Mouse (Mus musculus): ENCODE measurements around the gene Pim2. TPM values are rescaled to one million over a fixed set of nuclear protein-coding genes. Genes with fewer than 3 reads are reported as not detected.

The Pim2 gene
- polyA plus RNA-seq (2012; ENCODE audit: insufficient read depth, insufficient read length, missing spikeins) = 1.7 and 2.0 TPM in 2 replicates

GRCm38 (mm10) chrX:7878007-7878419 lies at the start of gene Pim2:
TSS of gene Pim2 (plus strand) at chrX:7878262.
- no peak within 1 kb of the TSS for H3K27ac ChIP-seq (replicated peaks; ENCODE audit: low read depth, low read length)
- H3K4me3 ChIP-seq (ENCODE audit: insufficient read depth, low read depth, low read length) = peak within 1 kb of the TSS; percentile 62
- H3K4me1 ChIP-seq (ENCODE audit: control insufficient read depth, insufficient read depth, insufficient read length, low read length) = peaks cover 2% of the 10 kb centered on the region; the same call in 1 of the 2 replicates

- Histone ChIP-seq H3K4me3 (ENCODE audit: insufficient read depth, low read depth, low read length) (no peak overlapping the region), H3K4me1 (ENCODE audit: control insufficient read depth, insufficient read depth, insufficient read length, low read length) (no peaks in the 10 kb centered on the region), H3K27ac (replicated peaks; ENCODE audit: low read depth, low read length) (no peak overlapping the region)
Measured at GRCm38 (mm10) chrX:7837146-7837545, 40.9 kb upstream of the Pim2 start.

GRCm38 (mm10) chrX:7840842-7841162 lies 37.3 kb upstream of the Pim2 start:
- H3K27ac ChIP-seq (replicated peaks; ENCODE audit: low read depth, low read length) = peak overlapping the region; percentile 79
- H3K4me1 ChIP-seq (ENCODE audit: control insufficient read depth, insufficient read depth, insufficient read length, low read length) = no peaks in the 10 kb centered on the region
- peak overlapping the region; percentile 45 for H3K4me3 ChIP-seq (ENCODE audit: insufficient read depth, low read depth, low read length)

GRCm38 (mm10) chrX:7841163-7842162 lies 36.6 kb upstream of the Pim2 start, which contains the start of gene Otud5:
TSS of gene Otud5 (plus strand) at chrX:7841364.
- Histone ChIP-seq H3K27ac (replicated peaks; ENCODE audit: low read depth, low read length) (peak within 1 kb of the TSS; percentile 93), H3K4me3 (ENCODE audit: insufficient read depth, low read depth, low read length) (peak within 1 kb of the TSS; percentile 96), H3K4me1 (ENCODE audit: control insufficient read depth, insufficient read depth, insufficient read length, low read length) (no peaks in the 10 kb centered on the region)

GRCm38 (mm10) chrX:7842318-7842717 lies 35.7 kb upstream of the Pim2 start:
- Histone ChIP-seq H3K4me3 (ENCODE audit: insufficient read depth, low read depth, low read length) (peak overlapping the region; percentile 96), H3K27ac (replicated peaks; ENCODE audit: low read depth, low read length) (peak overlapping the region; percentile 93; the same call in 1 of the 2 replicates), H3K4me1 (ENCODE audit: control insufficient read depth, insufficient read depth, insufficient read length, low read length) (no peaks in the 10 kb centered on the region)

- no peak overlapping the region for H3K4me3 ChIP-seq (ENCODE audit: insufficient read depth, low read depth, low read length)
- H3K27ac ChIP-seq (replicated peaks; ENCODE audit: low read depth, low read length) = no peak overlapping the region
- H3K4me1 ChIP-seq (ENCODE audit: control insufficient read depth, insufficient read depth, insufficient read length, low read length) = no peaks in the 10 kb centered on the region
Measured at GRCm38 (mm10) chrX:7847845-7848244, 30.2 kb upstream of the Pim2 start.

GRCm38 (mm10) chrX:7854578-7854977 lies 23.5 kb upstream of the Pim2 start:
- Histone ChIP-seq H3K27ac (replicated peaks; ENCODE audit: low read depth, low read length) (no peak overlapping the region), H3K4me1 (ENCODE audit: control insufficient read depth, insufficient read depth, insufficient read length, low read length) (no peaks in the 10 kb centered on the region), H3K4me3 (ENCODE audit: insufficient read depth, low read depth, low read length) (no peak overlapping the region)

- H3K4me1 ChIP-seq (ENCODE audit: control insufficient read depth, insufficient read depth, insufficient read length, low read length) = no peaks in the 10 kb centered on the region
- no peak overlapping the region for H3K4me3 ChIP-seq (ENCODE audit: insufficient read depth, low read depth, low read length)
- H3K27ac ChIP-seq (replicated peaks; ENCODE audit: low read depth, low read length) = no peak overlapping the region
Measured at GRCm38 (mm10) chrX:7859191-7859753, 18.8 kb upstream of the Pim2 start.

GRCm38 (mm10) chrX:7863181-7863580 lies 14.9 kb upstream of the Pim2 start:
- no peaks in the 10 kb centered on the region for H3K4me1 ChIP-seq (ENCODE audit: control insufficient read depth, insufficient read depth, insufficient read length, low read length)
- H3K4me3 ChIP-seq (ENCODE audit: insufficient read depth, low read depth, low read length) = no peak overlapping the region

GRCm38 (mm10) chrX:7864551-7864950 lies 13.5 kb upstream of the Pim2 start:
- no peaks in the 10 kb centered on the region for H3K4me1 ChIP-seq (ENCODE audit: control insufficient read depth, insufficient read depth, insufficient read length, low read length)
- no peak overlapping the region for H3K4me3 ChIP-seq (ENCODE audit: insufficient read depth, low read depth, low read length)
- no peak overlapping the region for H3K27ac ChIP-seq (replicated peaks; ENCODE audit: low read depth, low read length)

More at GRCm38 (mm10) chrX:7863181-7863580, 14.9 kb upstream of the Pim2 start:
- H3K27ac ChIP-seq (replicated peaks; ENCODE audit: low read depth, low read length) = no peak overlapping the region

- Histone ChIP-seq H3K4me3 (ENCODE audit: insufficient read depth, low read depth, low read length) (no peak overlapping the region), H3K4me1 (ENCODE audit: control insufficient read depth, insufficient read depth, insufficient read length, low read length) (no peaks in the 10 kb centered on the region), H3K27ac (replicated peaks; ENCODE audit: low read depth, low read length) (no peak overlapping the region)
Measured at GRCm38 (mm10) chrX:7865343-7865742, 12.7 kb upstream of the Pim2 start.

- H3K4me1 ChIP-seq (ENCODE audit: control insufficient read depth, insufficient read depth, insufficient read length, low read length) = no peaks in the 10 kb centered on the region
- no peak overlapping the region for H3K27ac ChIP-seq (replicated peaks; ENCODE audit: low read depth, low read length)
- H3K4me3 ChIP-seq (ENCODE audit: insufficient read depth, low read depth, low read length) = no peak overlapping the region
Measured at GRCm38 (mm10) chrX:7865786-7866185, 12.3 kb upstream of the Pim2 start.

- Histone ChIP-seq H3K27ac (replicated peaks; ENCODE audit: low read depth, low read length) (no peak overlapping the region), H3K4me1 (ENCODE audit: control insufficient read depth, insufficient read depth, insufficient read length, low read length) (no peaks in the 10 kb centered on the region), H3K4me3 (ENCODE audit: insufficient read depth, low read depth, low read length) (no peak overlapping the region)
Measured at GRCm38 (mm10) chrX:7867141-7867540, 10.9 kb upstream of the Pim2 start.

GRCm38 (mm10) chrX:7868506-7868905 lies 9.6 kb upstream of the Pim2 start:
- Histone ChIP-seq H3K4me1 (ENCODE audit: control insufficient read depth, insufficient read depth, insufficient read length, low read length) (no peaks in the 10 kb centered on the region), H3K27ac (replicated peaks; ENCODE audit: low read depth, low read length) (no peak overlapping the region), H3K4me3 (ENCODE audit: insufficient read depth, low read depth, low read length) (no peak overlapping the region)

- H3K4me3 ChIP-seq (ENCODE audit: insufficient read depth, low read depth, low read length) = no peak overlapping the region
- no peaks in the 10 kb centered on the region for H3K4me1 ChIP-seq (ENCODE audit: control insufficient read depth, insufficient read depth, insufficient read length, low read length)
- no peak overlapping the region for H3K27ac ChIP-seq (replicated peaks; ENCODE audit: low read depth, low read length)
Measured at GRCm38 (mm10) chrX:7869826-7870225, 8.2 kb upstream of the Pim2 start.
